Mouse (Mus musculus): ENCODE data around the gene Olfr1271. TPM values are rescaled to one million over a fixed set of nuclear protein-coding genes. Genes with fewer than 3 reads are reported as not detected.
"Not testable (repeated sequence)": the region's sequence is repeated elsewhere in the genome, so short reads cannot be mapped to it uniquely, and the experiment has no call there.

Gene Olfr1271
- polyA plus RNA-seq (2015; fragmentation: Nextera tagmentation; extraction: Ambion mirVana) = not detected in 2 replicates

DNA sequence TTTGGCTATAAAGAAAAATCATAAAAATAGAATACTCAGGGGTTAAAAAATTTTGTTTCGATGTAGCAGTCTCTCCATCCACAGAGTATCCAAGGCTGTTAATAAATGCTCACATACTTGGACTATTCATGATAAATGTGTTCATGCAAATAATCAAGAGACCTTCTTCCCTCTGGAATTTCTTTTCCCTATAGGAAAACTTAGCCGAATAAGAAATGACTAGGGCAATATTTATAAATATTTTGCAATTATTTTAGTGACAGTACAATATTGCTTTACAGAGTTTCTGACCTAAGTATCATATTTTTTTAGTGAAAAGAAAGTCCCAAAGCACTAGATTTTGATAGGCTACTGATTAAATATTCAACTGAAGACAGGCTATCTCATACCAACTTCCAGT lies at the start of gene Olfr1271:
Olfr1271 (minus strand) TSS at position 101 of the 400 bp plus-strand sequence.
- Histone ChIP-seq H3K36me3 (replicated peaks) (no peaks in the 10 kb centered on the region), H3K27ac (replicated peaks) (no peak within 1 kb of the TSS), H3K9me3 (replicated peaks) (no peaks in the 10 kb centered on the region), H3K27me3 (no peaks in the 10 kb centered on the region), H3K9ac (no peak within 1 kb of the TSS), H3K4me1 (replicated peaks) (no peaks in the 10 kb centered on the region), H3K4me3 (replicated peaks) (no peak within 1 kb of the TSS), H3K4me2 (no peak within 1 kb of the TSS)
- WGBS (ENCODE audit: insufficient replicate concordance) = 60% methylated on average over 2 of the region's 2 CpGs
- no peak for ATAC-seq (ENCODE audit: insufficient read depth)

DNA sequence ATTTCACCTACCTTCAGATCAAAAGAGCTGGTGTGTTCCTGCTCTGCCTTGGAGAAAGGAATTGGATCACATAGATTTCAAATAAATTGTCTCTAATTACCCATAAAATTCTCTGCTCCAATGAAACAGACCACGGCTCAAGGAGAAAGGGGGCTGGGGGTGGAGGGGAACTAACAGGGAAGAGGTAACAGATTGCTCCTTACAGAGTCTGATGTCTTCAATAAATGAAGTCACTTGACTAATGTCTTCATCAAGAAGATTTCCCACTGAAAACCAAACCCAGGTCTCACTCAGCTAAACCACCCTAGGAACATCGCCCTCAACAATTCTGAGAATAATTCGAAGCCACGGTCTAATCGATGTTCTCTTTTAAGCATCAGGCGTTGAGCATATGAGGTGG lies 21.9 kb upstream of the Olfr1271 start, which contains the start of gene Olfr1272:
Olfr1272 (minus strand) TSS at position 101 of the 400 bp plus-strand sequence.
- no peak for ATAC-seq (ENCODE audit: insufficient read depth)
- Histone ChIP-seq H3K4me1 (replicated peaks) (no peaks in the 10 kb centered on the region), H3K4me2 (no peak within 1 kb of the TSS), H3K9ac (no peak within 1 kb of the TSS), H3K36me3 (replicated peaks) (no peaks in the 10 kb centered on the region), H3K27me3 (no peaks in the 10 kb centered on the region), H3K27ac (replicated peaks) (no peak within 1 kb of the TSS), H3K4me3 (replicated peaks) (no peak within 1 kb of the TSS), H3K9me3 (replicated peaks) (no peaks in the 10 kb centered on the region)
- 69% methylated on average over 6 of the region's 6 CpGs for WGBS (ENCODE audit: insufficient replicate concordance)

DNA sequence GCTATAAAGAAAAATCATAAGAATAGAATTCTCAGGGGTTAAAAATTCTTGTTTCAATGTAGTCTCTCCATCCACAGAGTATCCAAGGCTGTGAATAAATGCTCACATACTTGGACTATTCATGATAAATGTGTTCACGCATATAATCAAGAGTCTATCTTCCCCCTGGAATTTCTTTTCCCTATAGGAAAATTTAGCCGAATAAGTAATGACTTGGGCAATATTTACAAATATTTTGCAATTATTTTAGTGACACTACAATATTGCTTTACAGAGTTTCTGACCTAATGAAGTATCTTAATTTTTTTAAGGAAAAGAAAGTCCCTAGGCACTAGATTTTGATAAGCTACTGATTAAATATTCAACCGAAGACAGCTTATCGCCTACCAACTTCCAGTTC lies 13.3 kb downstream of the Olfr1271 start, which contains the start of gene Olfr142:
Olfr142 (minus strand) TSS at position 101 of the 400 bp plus-strand sequence.
- no peaks in the 10 kb centered on the region for H3K9me3 ChIP-seq (replicated peaks)
- WGBS (ENCODE audit: insufficient replicate concordance) = 68% methylated on average over 4 of the region's 4 CpGs
- no peaks in the 10 kb centered on the region for H3K27me3 ChIP-seq
- no peak within 1 kb of the TSS for H3K4me2 ChIP-seq
- ATAC-seq (ENCODE audit: insufficient read depth) = no peak
- no peaks in the 10 kb centered on the region for H3K4me1 ChIP-seq (replicated peaks)
- no peak within 1 kb of the TSS for H3K9ac ChIP-seq
- H3K4me3 ChIP-seq (replicated peaks) = no peak within 1 kb of the TSS
- H3K27ac ChIP-seq (replicated peaks) = no peak within 1 kb of the TSS
- no peaks in the 10 kb centered on the region for H3K36me3 ChIP-seq (replicated peaks)

DNA sequence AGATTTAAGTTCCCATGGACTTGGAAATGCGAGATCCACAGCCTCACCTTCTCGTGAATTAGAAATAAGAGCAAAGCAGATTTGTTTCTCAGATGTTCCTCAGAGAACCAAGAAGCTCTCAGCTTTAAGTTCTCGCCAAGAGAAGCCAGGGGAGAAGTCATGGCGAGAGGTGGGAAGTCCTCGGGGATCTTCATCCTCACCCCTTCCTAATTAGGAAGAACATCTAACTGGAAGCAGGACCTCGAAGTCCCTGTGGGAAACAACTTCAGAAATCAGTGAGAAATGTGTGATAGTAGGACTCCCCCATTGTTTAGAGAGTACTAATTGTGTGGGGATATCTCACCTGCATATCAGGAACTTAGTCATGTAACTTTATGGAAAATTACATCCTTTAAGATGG lies 46.4 kb downstream of the Olfr1271 start, which contains the start of gene Olfr1506:
Olfr1506 (minus strand) TSS at position 101 of the 400 bp plus-strand sequence.
- not testable (repeated sequence) for H3K27me3 ChIP-seq; H3K36me3 ChIP-seq (replicated peaks); H3K9ac ChIP-seq; H3K4me2 ChIP-seq; H3K9me3 ChIP-seq (replicated peaks); H3K4me3 ChIP-seq (replicated peaks); ATAC-seq (ENCODE audit: insufficient read depth); H3K4me1 ChIP-seq (replicated peaks); H3K27ac ChIP-seq (replicated peaks)
- WGBS (ENCODE audit: insufficient replicate concordance) = no CpG with 5 or more reads among the region's 6 CpGs

Other genes starting within 250 kb of the Olfr1271 start
- gene Olfr1264, start 245.5 kb downstream of the Olfr1271 start, polyA plus RNA-seq (2015; fragmentation: Nextera tagmentation; extraction: Ambion mirVana) = not detected in 2 replicates
- gene Olfr1265, start 235.7 kb downstream of the Olfr1271 start, polyA plus RNA-seq (2015; fragmentation: Nextera tagmentation; extraction: Ambion mirVana) = not detected in 2 replicates
- not detected in 2 replicates for gene Olfr140, start 207.4 kb downstream of the Olfr1271 start, polyA plus RNA-seq (2015; fragmentation: Nextera tagmentation; extraction: Ambion mirVana)
- not detected in 2 replicates for gene Olfr1269, start 149.6 kb downstream of the Olfr1271 start, polyA plus RNA-seq (2015; fragmentation: Nextera tagmentation; extraction: Ambion mirVana)
- not detected in 2 replicates for gene Olfr32, start 128.7 kb downstream of the Olfr1271 start, polyA plus RNA-seq (2015; fragmentation: Nextera tagmentation; extraction: Ambion mirVana)
- not detected in 2 replicates for gene Olfr1270, start 117.9 kb downstream of the Olfr1271 start, polyA plus RNA-seq (2015; fragmentation: Nextera tagmentation; extraction: Ambion mirVana)
- not detected in 2 replicates for gene Olfr1506, start 46.5 kb downstream of the Olfr1271 start, polyA plus RNA-seq (2015; fragmentation: Nextera tagmentation; extraction: Ambion mirVana)
- gene Olfr142, start 13.4 kb downstream of the Olfr1271 start, polyA plus RNA-seq (2015; fragmentation: Nextera tagmentation; extraction: Ambion mirVana) = not detected in 2 replicates
- gene Olfr1272, start 21.8 kb upstream of the Olfr1271 start, polyA plus RNA-seq (2015; fragmentation: Nextera tagmentation; extraction: Ambion mirVana) = not detected in 2 replicates
- gene Gm13769, start 51.2 kb upstream of the Olfr1271 start, polyA plus RNA-seq (2015; fragmentation: Nextera tagmentation; extraction: Ambion mirVana) = not detected in 2 replicates
- not detected in 2 replicates for gene Olfr1274-ps, start 127.7 kb upstream of the Olfr1271 start, polyA plus RNA-seq (2015; fragmentation: Nextera tagmentation; extraction: Ambion mirVana)

All from liver, embryonic 15.5 days (tissue).